Mouse (Mus musculus) kidney, embryonic 16.5 days (tissue): ENCODE data around the gene Tmbim1. TPM values are rescaled to one million over a fixed set of nuclear protein-coding genes. Genes with fewer than 3 reads are reported as not detected.

Experiments
- ATAC-seq: fragments of 200-750 bp; cut with Nextera tagmentation; 2 replicates; pipeline ENCODE4 v1.8.0; 2017; ENCODE audit warnings: moderate TSS enrichment; ENCODE audit not compliant: low FRiP score, low TSS enrichment
- H3K27ac ChIP-seq: fragments of 300-500 bp; sonication (generic); 2 replicates; pipeline ENCODE4 v1.5.1; 2014; ENCODE audit warnings: low read length
- H3K27me3 ChIP-seq: fragments of 300-500 bp; sonication (generic); 2 replicates; pipeline ENCODE4 v1.6.1; 2014; ENCODE audit warnings: low read length, control low read depth, mixed read lengths; ENCODE audit not compliant: insufficient read depth
- H3K36me3 ChIP-seq: fragments of 300-500 bp; sonication (generic); 2 replicates; pipeline ENCODE4 v1.6.1; 2014; ENCODE audit warnings: low read length, control low read depth, mixed read lengths; ENCODE audit not compliant: insufficient read depth
- H3K4me1 ChIP-seq: fragments of 300-500 bp; sonication (generic); 2 replicates; pipeline ENCODE4 v1.6.1; 2014; ENCODE audit warnings: low read length, control low read depth, mixed read lengths; ENCODE audit not compliant: insufficient read depth
- H3K4me2 ChIP-seq: fragments of 300-500 bp; sonication (generic); replicated peaks from 2 replicates; pipeline ENCODE4 v1.6.1; 2014; ENCODE audit warnings: low read depth, low read length
- H3K4me3 ChIP-seq: fragments of 300-500 bp; sonication (generic); 2 replicates; pipeline ENCODE4 v1.5.1; 2014; ENCODE audit warnings: mild to moderate bottlenecking, low read length
- H3K9ac ChIP-seq: fragments of 300-500 bp; sonication (generic); replicated peaks from 2 replicates; pipeline ENCODE4 v1.6.1; 2014; ENCODE audit warnings: low read length
- H3K9me3 ChIP-seq: fragments of 300-500 bp; sonication (generic); 2 replicates; pipeline ENCODE4 v1.6.1; 2016; ENCODE audit warnings: low read length, control low read depth
- WGBS: fragments of 180-500 bp; shearing (Covaris S2); extraction: QIAGEN DNeasy Blood & Tissue Kit; methylation state at CpG from one replicate; pipeline ENCODE4 v1.1.7; 2014; 5-methylcytosine and 5-hydroxymethylcytosine counted together
- polyA plus RNA-seq: library from polyadenylated mRNA; unstranded; fragments of >200 nt; fragmentation: Nextera tagmentation; extraction: Ambion mirVana; gene quantifications from 2 replicates; pipeline ENCODE4 v1.2.1, GENCODE M21; 2015

Gene Tmbim1
- polyA plus RNA-seq, 1 experiment from 2014 or later: 33.5 TPM

DNA sequence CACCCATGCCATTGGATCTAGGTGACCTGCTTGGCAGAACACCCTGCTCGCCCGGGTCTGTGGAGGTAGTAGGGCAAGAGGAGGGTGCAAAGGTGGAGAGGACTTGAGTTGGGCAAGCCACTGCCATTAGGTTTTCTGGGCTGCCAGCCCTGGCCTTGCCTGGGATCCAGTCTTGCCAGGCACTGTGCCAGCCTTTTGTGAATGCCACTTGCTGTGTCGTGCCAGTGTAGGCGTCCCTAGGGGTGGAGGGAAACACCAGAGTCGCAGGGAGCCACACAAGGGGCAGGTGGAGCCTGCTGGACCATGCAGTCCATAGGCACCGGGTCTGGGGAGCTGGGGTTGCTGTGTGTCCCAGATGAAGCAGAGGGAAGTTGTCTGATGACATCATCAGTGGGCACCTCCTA, 34.9 kb upstream of the Tmbim1 start:
- 91% methylated on average over 6 of the region's 6 CpGs for WGBS
- no peaks in the 10 kb centered on the region for H3K9me3 ChIP-seq
- H3K4me3 ChIP-seq: no peak overlapping the region
- no peak overlapping the region for H3K4me2 ChIP-seq
- H3K4me1 ChIP-seq: peaks cover 21% of the 10 kb centered on the region
- no peaks in the 10 kb centered on the region for H3K27me3 ChIP-seq
- H3K27ac ChIP-seq: no peak overlapping the region
- H3K9ac ChIP-seq: no peak overlapping the region
- 0 out of 2 replicates have a peak, but pooled peaks cover 2% of the 10 kb centered on the region for H3K36me3 ChIP-seq
- ATAC-seq: no peak

DNA sequence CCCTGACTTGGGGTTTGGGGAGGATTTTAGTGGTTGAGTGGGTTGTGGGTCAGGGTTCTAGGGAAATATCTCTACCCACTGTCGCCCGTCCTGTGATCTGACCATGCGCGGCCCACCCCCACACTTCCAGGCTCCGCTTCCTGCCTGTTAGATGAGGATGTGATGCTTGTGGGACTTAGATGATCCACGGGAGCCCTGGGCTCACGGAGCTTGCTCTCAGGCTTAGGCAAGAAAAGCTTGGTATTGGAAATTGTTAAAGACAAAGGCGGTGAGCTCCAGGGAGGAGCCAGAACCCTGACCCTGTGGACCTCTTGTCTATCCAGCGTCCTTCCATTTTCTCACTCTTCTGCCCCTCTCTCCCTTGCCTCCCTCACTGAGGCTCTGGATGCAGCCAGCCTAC, 34.5 kb upstream of the Tmbim1 start:
- WGBS: 81% methylated on average over 9 of the region's 9 CpGs
- Histone ChIP-seq H3K9me3 (no peaks in the 10 kb centered on the region), H3K36me3 (0 out of 2 replicates have a peak, but pooled peaks cover 2% of the 10 kb centered on the region), H3K27ac (no peak overlapping the region), H3K4me2 (no peak overlapping the region), H3K4me1 (peaks cover 21% of the 10 kb centered on the region), H3K4me3 (no peak overlapping the region), H3K27me3 (no peaks in the 10 kb centered on the region), H3K9ac (no peak overlapping the region)
- no peak for ATAC-seq

GRCm38 (mm10) chr1:74338626-74339025, 33.2 kb upstream of the Tmbim1 start:
- no peaks in the 10 kb centered on the region for H3K27me3 ChIP-seq
- H3K9ac ChIP-seq: no peak overlapping the region
- H3K4me2 ChIP-seq: no peak overlapping the region
- 0 out of 2 replicates have a peak, but pooled peaks cover 2% of the 10 kb centered on the region for H3K36me3 ChIP-seq
- ATAC-seq: no peak
- 59% methylated on average over 4 of the region's 4 CpGs for WGBS
- no peaks in the 10 kb centered on the region for H3K9me3 ChIP-seq
- H3K27ac ChIP-seq: no peak overlapping the region
- peaks cover 14% of the 10 kb centered on the region for H3K4me1 ChIP-seq
- H3K4me3 ChIP-seq: no peak overlapping the region

GRCm38 (mm10) chr1:74338013-74338412, 32.6 kb upstream of the Tmbim1 start:
- Histone ChIP-seq H3K9ac (no peak overlapping the region), H3K4me3 (no peak overlapping the region), H3K9me3 (no peaks in the 10 kb centered on the region), H3K36me3 (0 out of 2 replicates have a peak, but pooled peaks cover 2% of the 10 kb centered on the region), H3K4me1 (peaks cover 15% of the 10 kb centered on the region), H3K27me3 (no peaks in the 10 kb centered on the region), H3K27ac (no peak overlapping the region), H3K4me2 (no peak overlapping the region)
- WGBS: 79% methylated on average over 5 of the region's 5 CpGs
- no peak for ATAC-seq

DNA sequence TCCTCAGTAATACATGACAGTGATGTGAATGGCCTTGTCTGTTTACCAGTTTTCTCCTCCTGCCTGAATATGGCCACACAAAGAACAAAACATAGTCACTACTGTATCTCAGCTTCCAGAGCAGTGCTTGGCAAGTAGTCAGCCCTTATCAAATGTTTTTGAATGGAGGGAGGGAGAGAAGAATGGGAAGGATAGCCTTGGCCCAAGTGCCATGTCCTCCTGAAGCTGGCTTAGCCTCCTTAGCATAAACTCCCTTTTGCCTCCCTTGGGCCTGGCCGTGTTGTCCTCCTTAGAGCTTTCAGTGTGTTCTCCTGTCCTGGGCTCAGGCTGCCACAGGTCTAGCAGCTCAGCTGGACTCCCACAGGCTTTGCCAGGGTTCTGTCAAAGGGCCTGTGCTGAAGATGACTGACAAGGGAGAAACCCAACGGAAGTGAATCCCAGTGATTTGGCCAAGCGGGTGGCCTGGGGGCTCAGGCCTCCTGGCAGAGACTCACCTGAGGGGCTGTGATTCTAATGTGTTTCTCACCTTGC, 31.9 kb upstream of the Tmbim1 start:
- WGBS: 80% methylated on average over 3 of the region's 3 CpGs
- no peak overlapping the region for H3K9ac ChIP-seq
- 0 out of 2 replicates have a peak, but pooled peaks cover 2% of the 10 kb centered on the region for H3K36me3 ChIP-seq
- no peaks in the 10 kb centered on the region for H3K27me3 ChIP-seq
- H3K9me3 ChIP-seq: no peaks in the 10 kb centered on the region
- no peak overlapping the region for H3K4me2 ChIP-seq
- no peak overlapping the region for H3K27ac ChIP-seq
- H3K4me3 ChIP-seq: no peak overlapping the region
- H3K4me1 ChIP-seq: peaks cover 12% of the 10 kb centered on the region
- no peak for ATAC-seq

DNA sequence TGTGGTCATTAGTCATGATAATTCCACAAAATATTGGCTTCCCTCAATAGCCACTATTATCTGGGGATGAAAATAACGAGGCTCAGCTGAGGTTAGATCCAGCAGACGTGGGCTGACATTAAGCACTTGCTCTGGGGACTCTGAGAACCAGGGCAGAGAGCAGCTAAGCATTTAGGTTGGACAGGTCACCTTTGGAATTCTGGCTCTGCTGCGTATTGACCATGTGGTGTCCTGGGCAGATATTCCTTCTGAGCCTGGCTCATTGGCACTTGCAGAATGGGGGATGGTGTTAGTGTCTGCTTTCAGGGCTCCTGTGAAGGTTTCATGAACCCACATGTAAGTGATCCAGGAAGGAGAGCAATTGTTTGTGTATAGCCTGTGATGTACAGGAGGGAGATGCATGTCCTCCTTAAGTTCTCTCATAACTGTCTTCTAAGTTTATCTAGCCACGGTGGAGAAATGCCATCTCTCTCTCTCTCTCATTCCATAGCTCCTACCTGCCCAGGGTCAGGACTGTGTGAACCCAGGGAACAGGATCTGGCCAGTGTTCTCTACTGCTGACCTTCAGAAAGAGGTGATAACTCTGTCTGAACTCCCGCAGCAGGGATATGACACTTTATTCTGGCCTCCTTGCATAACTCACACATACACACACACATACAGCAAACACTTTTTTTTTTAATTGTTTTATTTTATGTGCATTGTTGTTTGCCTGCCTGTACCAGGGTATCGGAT, 30.2 kb upstream of the Tmbim1 start:
- H3K9ac ChIP-seq: no peak overlapping the region
- H3K4me2 ChIP-seq: no peak overlapping the region
- H3K9me3 ChIP-seq: no peaks in the 10 kb centered on the region
- H3K36me3 ChIP-seq: 0 out of 2 replicates have a peak, but pooled peaks cover 2% of the 10 kb centered on the region
- 79% methylated on average over 6 of the region's 6 CpGs for WGBS
- ATAC-seq: no peak
- no peak overlapping the region for H3K4me3 ChIP-seq
- H3K4me1 ChIP-seq: peaks cover 28% of the 10 kb centered on the region
- H3K27me3 ChIP-seq: no peaks in the 10 kb centered on the region
- H3K27ac ChIP-seq: no peak overlapping the region

GRCm38 (mm10) chr1:74335033-74335432, 29.6 kb upstream of the Tmbim1 start:
- H3K4me1 ChIP-seq: peaks cover 34% of the 10 kb centered on the region
- no peak for ATAC-seq
- no peaks in the 10 kb centered on the region for H3K27me3 ChIP-seq
- no peak overlapping the region for H3K4me3 ChIP-seq
- WGBS: 71% methylated on average over 4 of the region's 4 CpGs
- no peaks in the 10 kb centered on the region for H3K9me3 ChIP-seq
- H3K9ac ChIP-seq: no peak overlapping the region
- no peak overlapping the region for H3K4me2 ChIP-seq
- H3K27ac ChIP-seq: no peak overlapping the region
- 0 out of 2 replicates have a peak, but pooled peaks cover 2% of the 10 kb centered on the region for H3K36me3 ChIP-seq

DNA sequence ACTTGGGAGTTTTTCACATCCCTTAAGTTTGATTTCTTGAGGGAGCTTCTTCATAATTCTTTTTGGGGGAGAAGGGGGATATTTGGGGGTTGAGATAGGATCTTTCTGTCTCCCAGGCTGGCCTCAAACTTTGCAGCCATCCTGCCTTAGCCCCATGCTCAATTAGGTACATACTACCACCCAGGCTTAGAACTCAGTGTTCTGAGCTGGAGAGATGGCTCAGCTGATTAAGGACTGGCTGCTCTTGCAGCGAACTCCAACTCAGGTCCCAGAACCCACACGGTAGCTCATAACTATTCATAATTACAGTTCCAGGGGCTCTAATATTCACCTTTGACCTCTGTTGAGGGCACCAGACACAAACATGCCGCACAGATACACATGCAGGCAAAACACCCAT, 29.2 kb upstream of the Tmbim1 start:
- Histone ChIP-seq H3K4me1 (peaks cover 35% of the 10 kb centered on the region), H3K27ac (no peak overlapping the region), H3K27me3 (no peaks in the 10 kb centered on the region), H3K9ac (0 out of 2 replicates have a peak overlapping the region, but pooled peaks have one; percentile 1), H3K36me3 (0 out of 2 replicates have a peak, but pooled peaks cover 2% of the 10 kb centered on the region), H3K4me3 (no peak overlapping the region), H3K4me2 (no peak overlapping the region), H3K9me3 (no peaks in the 10 kb centered on the region)
- no peak for ATAC-seq
- 73% methylated on average over 3 of the region's 3 CpGs for WGBS

- Histone ChIP-seq H3K9ac (peak overlapping the region; percentile 72), H3K27ac (peak overlapping the region; percentile 79), H3K36me3 (0 out of 2 replicates have a peak, but pooled peaks cover 2% of the 10 kb centered on the region), H3K4me1 (peaks cover 35% of the 10 kb centered on the region), H3K4me2 (peak overlapping the region; percentile 87), H3K9me3 (no peaks in the 10 kb centered on the region), H3K4me3 (peak overlapping the region; percentile 62), H3K27me3 (no peaks in the 10 kb centered on the region)
- 5% methylated on average over 9 of the region's 9 CpGs for WGBS
- no peak for ATAC-seq
Measured at GRCm38 (mm10) chr1:74332930-74333329, 27.5 kb upstream of the Tmbim1 start.

DNA sequence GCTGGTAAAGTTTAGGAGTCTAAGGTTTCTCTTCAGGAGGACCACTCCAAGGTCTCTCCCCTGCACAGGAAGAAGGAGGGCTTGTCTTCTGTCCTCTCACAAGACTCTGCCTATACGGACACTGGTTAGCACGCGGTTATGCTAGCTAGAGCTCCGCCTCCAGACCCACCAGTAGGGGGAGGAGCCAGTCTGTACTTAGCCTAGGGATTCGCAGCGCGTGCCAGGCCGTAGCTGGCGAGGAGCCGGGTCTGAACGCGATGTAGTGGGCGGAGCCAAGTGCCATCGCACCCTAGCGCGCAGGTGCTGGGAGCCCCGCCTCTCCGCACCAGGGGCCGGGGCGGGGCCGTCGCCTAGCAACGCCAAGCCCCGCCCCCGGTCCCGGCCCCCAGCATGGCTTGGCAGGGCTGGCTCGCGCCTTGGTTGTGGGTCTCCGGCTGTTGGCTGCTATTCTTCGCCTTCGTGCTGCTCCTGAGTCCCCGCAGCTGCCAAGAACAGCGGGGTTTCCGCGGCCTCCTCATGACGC, 26.9 kb upstream of the Tmbim1 start:
- peak; percentile 97 for ATAC-seq
- Histone ChIP-seq H3K9ac (peak overlapping the region; percentile 72), H3K4me2 (peak overlapping the region; percentile 87), H3K36me3 (0 out of 2 replicates have a peak, but pooled peaks cover 2% of the 10 kb centered on the region), H3K4me1 (peaks cover 35% of the 10 kb centered on the region), H3K4me3 (peak overlapping the region; percentile 62), H3K9me3 (no peaks in the 10 kb centered on the region), H3K27ac (peak overlapping the region; percentile 79), H3K27me3 (no peaks in the 10 kb centered on the region)
- WGBS: under 1% methylated on average over 36 of the region's 36 CpGs
